ENCODE assay signal across 13 mouse cellular contexts in the genomic region with DNA sequence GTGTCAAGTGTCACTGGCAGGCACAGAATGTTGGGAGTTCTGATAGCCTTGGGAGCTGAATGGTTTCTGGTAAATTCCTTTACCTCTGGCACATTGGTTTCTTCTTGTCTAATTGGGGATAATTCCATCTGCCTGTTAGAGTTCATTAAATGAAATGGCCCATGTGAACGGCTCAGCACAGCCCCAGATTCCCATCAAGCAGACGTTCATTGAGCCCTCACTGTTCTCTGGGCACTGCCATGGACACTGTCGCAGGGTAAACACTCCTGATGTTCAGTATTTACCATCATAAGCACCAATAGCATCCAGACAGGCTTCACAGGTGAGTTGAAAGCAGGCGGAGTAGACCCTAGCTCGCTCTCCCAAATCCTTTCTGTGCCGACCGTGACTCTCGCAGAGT. TPM values are rescaled to one million over a fixed set of nuclear protein-coding genes. Genes with fewer than 3 reads are reported as not detected.
DNase-seq lines count a peak whose midpoint lies in the region; ATAC-seq and TF ChIP-seq lines count a peak whose summit lies in the region.
"Had no signal": no experiment of that assay in that cellular context is flagged by ENCODE, and none has a peak within 500 bp of the region (broad histone marks: within the 10 kb centered on the region; RNA-seq: fewer than 3 reads in every experiment).

No protein-coding gene starts in this region.

- H3K27ac ChIP-seq in neural tube, embryonic 13.5 days (replicated peaks): peak overlapping the region; percentile 82
- H3K27ac ChIP-seq in forebrain, postnatal 0 days (ENCODE audit: low read depth, low read length): peak overlapping the region; percentile 70
- H3K27ac ChIP-seq in midbrain, embryonic 13.5 days: peak overlapping the region; percentile 30; the same call in 1 of the 2 replicates
- no peak overlapping the region for H3K27ac ChIP-seq in liver, postnatal 0 days (ENCODE audit: low read depth)

- TF ChIP-seq EP300 in liver, postnatal 0 days (IDR thresholded peaks at IDR 0.05; ENCODE audit: low read depth): no peak

- no peak overlapping the region for H3K4me3 ChIP-seq in neural tube, embryonic 13.5 days
- no peak overlapping the region for H3K4me3 ChIP-seq in forebrain, postnatal 0 days (ENCODE audit: low read depth, low read length)
- no peak overlapping the region for H3K4me3 ChIP-seq in midbrain, embryonic 13.5 days (replicated peaks)
- no peak overlapping the region for H3K4me3 ChIP-seq in liver, postnatal 0 days (ENCODE audit: low read depth, low read length)

- no peak overlapping the region for H3K4me2 ChIP-seq in neural tube, embryonic 13.5 days
- no peak overlapping the region for H3K4me2 ChIP-seq in forebrain, postnatal 0 days (ENCODE audit: low read depth)
- H3K4me2 ChIP-seq in midbrain, embryonic 13.5 days (replicated peaks): no peak overlapping the region
- no peak overlapping the region for H3K4me2 ChIP-seq in liver, postnatal 0 days (ENCODE audit: low read depth, low read length)

- peaks cover 9% of the 10 kb centered on the region; the same call in 1 of the 2 replicates for H3K36me3 ChIP-seq in neural tube, embryonic 13.5 days
- peaks cover 3% of the 10 kb centered on the region; the same call in 1 of the 2 replicates for H3K36me3 ChIP-seq in forebrain, postnatal 0 days (ENCODE audit: insufficient read depth)
- peaks cover 5% of the 10 kb centered on the region; the same call in 1 of the 2 replicates for H3K36me3 ChIP-seq in midbrain, embryonic 13.5 days
- peaks cover 26% of the 10 kb centered on the region for H3K36me3 ChIP-seq in liver, postnatal 0 days (replicated peaks; ENCODE audit: insufficient read depth, low read length)

- no peak for DNase-seq in neural tube, embryonic 10.5 days (ENCODE audit: extremely low spot score, low spot score)
- no peak for DNase-seq in forebrain, postnatal 0 days
- no peak for DNase-seq in testis, postnatal 14 days (ENCODE audit: low spot score)
- DNase-seq in liver, postnatal 0 days: no peak
- no peak for DNase-seq in lung, postnatal 10 days
- DNase-seq: adrenal gland, postnatal 25 days; cerebellum, adult 9-11 months; kidney, postnatal 10 days; lung, postnatal 4 days had no signal

- peak; percentile 51 for ATAC-seq in neural tube, embryonic 13.5 days (ENCODE audit: low read depth)
- peak; percentile 30; the same call in 1 of the 2 replicates for ATAC-seq in forebrain, postnatal 0 days
- no peak for ATAC-seq in midbrain, embryonic 13.5 days
- no peak for ATAC-seq in liver, postnatal 0 days
- ATAC-seq: inflammation-experienced regulatory T-cells, adult 6 months had no signal

- no peak overlapping the region for H3K9ac ChIP-seq in neural tube, embryonic 13.5 days
- no peak overlapping the region for H3K9ac ChIP-seq in forebrain, postnatal 0 days
- H3K9ac ChIP-seq in midbrain, embryonic 13.5 days (replicated peaks): no peak overlapping the region
- H3K9ac ChIP-seq in liver, postnatal 0 days (replicated peaks): no peak overlapping the region

- H3K9me3 ChIP-seq in neural tube, embryonic 13.5 days: no peaks in the 10 kb centered on the region
- no peaks in the 10 kb centered on the region for H3K9me3 ChIP-seq in forebrain, postnatal 0 days (ENCODE audit: low read length)
- H3K9me3 ChIP-seq in midbrain, embryonic 13.5 days: no peaks in the 10 kb centered on the region
- H3K9me3 ChIP-seq in liver, postnatal 0 days (ENCODE audit: low read length): no peaks in the 10 kb centered on the region

- peaks cover 68% of the 10 kb centered on the region for H3K4me1 ChIP-seq in neural tube, embryonic 13.5 days (replicated peaks)
- H3K4me1 ChIP-seq in forebrain, postnatal 0 days (ENCODE audit: insufficient read depth): peaks cover 14% of the 10 kb centered on the region; the same call in 1 of the 2 replicates
- H3K4me1 ChIP-seq in midbrain, embryonic 13.5 days (replicated peaks): peaks cover 48% of the 10 kb centered on the region
- H3K4me1 ChIP-seq in liver, postnatal 0 days (ENCODE audit: insufficient read depth): no peaks in the 10 kb centered on the region

- 71% methylated on average over 8 of the region's 8 CpGs for WGBS in neural tube, embryonic 13.5 days
- 58% methylated on average over 8 of the region's 8 CpGs for WGBS in forebrain, postnatal 0 days
- 68% methylated on average over 8 of the region's 8 CpGs for WGBS in midbrain, embryonic 13.5 days
- WGBS in liver, postnatal 0 days (ENCODE audit: insufficient replicate concordance): 85% methylated on average over 8 of the region's 8 CpGs

- no peaks in the 10 kb centered on the region for H3K27me3 ChIP-seq in neural tube, embryonic 13.5 days
- H3K27me3 ChIP-seq in forebrain, postnatal 0 days (ENCODE audit: insufficient read depth, low read length): no peaks in the 10 kb centered on the region
- no peaks in the 10 kb centered on the region for H3K27me3 ChIP-seq in midbrain, embryonic 13.5 days
- no peaks in the 10 kb centered on the region for H3K27me3 ChIP-seq in liver, postnatal 0 days (ENCODE audit: insufficient read depth, low read length)

- TF ChIP-seq CTCF in forebrain, postnatal 0 days (IDR thresholded peaks at IDR 0.05; ENCODE audit: low read depth): no peak
- TF ChIP-seq CTCF in liver, postnatal 0 days (IDR thresholded peaks at IDR 0.05; ENCODE audit: low read depth): no peak

RNA-seq across cellular contexts. Expression of a gene that starts 18.5 kb away (rescaled TPM):
- polyA plus RNA-seq in neural tube, embryonic 13.5 days (2015; fragmentation: Nextera tagmentation; extraction: Ambion mirVana): 6.8 and 6.9 TPM in 2 replicates
- 3.3 and 6.5 TPM in 2 replicates for total RNA-seq in forebrain, postnatal 0 days (2014; rRNA removed)
- 2.7 and 3.8 TPM in 2 replicates for polyA plus RNA-seq in forebrain, postnatal 0 days (2015; fragmentation: Nextera tagmentation; extraction: Ambion mirVana)
- 4.2 and 4.4 TPM in 2 replicates for polyA plus RNA-seq in midbrain, embryonic 13.5 days (2015; fragmentation: Nextera tagmentation; extraction: Ambion mirVana)
- polyA plus RNA-seq in liver, postnatal 0 days (2015; fragmentation: Nextera tagmentation; extraction: Ambion mirVana): 8.3 and 9.3 TPM in 2 replicates

RNA-seq across cellular contexts. Expression of a gene that starts 59.2 kb away (rescaled TPM):
- polyA plus RNA-seq in neural tube, embryonic 13.5 days (2015; fragmentation: Nextera tagmentation; extraction: Ambion mirVana): 25.0 and 25.6 TPM in 2 replicates
- total RNA-seq in forebrain, postnatal 0 days (2014; rRNA removed): 9.6 and 16.1 TPM in 2 replicates
- polyA plus RNA-seq in forebrain, postnatal 0 days (2015; fragmentation: Nextera tagmentation; extraction: Ambion mirVana): 8.2 and 11.3 TPM in 2 replicates
- 20.0 and 21.0 TPM in 2 replicates for polyA plus RNA-seq in midbrain, embryonic 13.5 days (2015; fragmentation: Nextera tagmentation; extraction: Ambion mirVana)
- 0.85 and 1.1 TPM in 2 replicates for polyA plus RNA-seq in liver, postnatal 0 days (2015; fragmentation: Nextera tagmentation; extraction: Ambion mirVana)
- total RNA-seq: granulocyte monocyte progenitor cell, adult 5-6 weeks had no signal

Comparison
In these comparisons a context has a peak if more than half of its experiments do, and no peak if none do; other contexts are left out.
1. ATAC-seq: peak in neural tube, embryonic 13.5 days (single experiment) and forebrain, postnatal 0 days (single experiment); none in midbrain, embryonic 13.5 days (single experiment) and liver, postnatal 0 days (single experiment).